Mouse (Mus musculus): ENCODE results near the gene Ntng1. TPM values are rescaled to one million over a fixed set of nuclear protein-coding genes. Genes with fewer than 3 reads are reported as not detected.
"Not testable (repeated sequence)": the region's sequence is repeated elsewhere in the genome, so short reads cannot be mapped to it uniquely, and the experiment has no call there.

The Ntng1 gene
- polyA plus RNA-seq, 1 experiment from 2014 or later, result 48.9 TPM

GRCm38 (mm10) chr3:109803616-109804015 is 340.2 kb downstream of the Ntng1 start:
- Histone ChIP-seq H3K9ac (no peak overlapping the region), H3K27me3 (replicated peaks) (no peaks in the 10 kb centered on the region), H3K4me3 (no peak overlapping the region), H3K36me3 (replicated peaks) (no peaks in the 10 kb centered on the region), H3K9me3 (no peaks in the 10 kb centered on the region), H3K4me1 (no peaks in the 10 kb centered on the region; the same call in 1 of the 2 replicates), H3K27ac (no peak overlapping the region), H3K4me2 (no peak overlapping the region)
- no peak for ATAC-seq (replicated peaks)
- WGBS, result 64% methylated on average over 3 of the region's 3 CpGs

GRCm38 (mm10) chr3:109797354-109797753 is 346.5 kb downstream of the Ntng1 start:
- 56% methylated on average over 11 of the region's 11 CpGs for WGBS
- ATAC-seq (replicated peaks), result peak; percentile 65; the same call in 1 of the 2 replicates
- H3K4me1 ChIP-seq, result no peaks in the 10 kb centered on the region

GRCm38 (mm10) chr3:109783231-109783630 is 360.6 kb downstream of the Ntng1 start:
- Histone ChIP-seq H3K9ac (peak overlapping the region; percentile 54; the same call in 1 of the 2 replicates), H3K4me3 (no peak overlapping the region)

More at GRCm38 (mm10) chr3:109797354-109797753, 346.5 kb downstream of the Ntng1 start:
- H3K9me3 ChIP-seq, result no peaks in the 10 kb centered on the region
- H3K27me3 ChIP-seq (replicated peaks), result no peaks in the 10 kb centered on the region
- no peaks in the 10 kb centered on the region for H3K36me3 ChIP-seq (replicated peaks)
- H3K4me3 ChIP-seq, result no peak overlapping the region
- no peak overlapping the region for H3K27ac ChIP-seq
- no peak overlapping the region for H3K9ac ChIP-seq
- no peak overlapping the region for H3K4me2 ChIP-seq

GRCm38 (mm10) chr3:109782289-109782951 is 361.4 kb downstream of the Ntng1 start:
- H3K9ac ChIP-seq, result peak overlapping the region; percentile 54
- H3K4me1 ChIP-seq, result peaks cover 17% of the 10 kb centered on the region
- peak overlapping the region; percentile 37 for H3K4me3 ChIP-seq
- ATAC-seq (replicated peaks), result peak; percentile 92
- H3K27me3 ChIP-seq (replicated peaks), result no peaks in the 10 kb centered on the region
- H3K27ac ChIP-seq, result peak overlapping the region; percentile 88
- no peaks in the 10 kb centered on the region for H3K36me3 ChIP-seq (replicated peaks)
- 1% methylated on average over 27 of the region's 27 CpGs for WGBS
- peak overlapping the region; percentile 66 for H3K4me2 ChIP-seq
- no peaks in the 10 kb centered on the region for H3K9me3 ChIP-seq

More at GRCm38 (mm10) chr3:109783231-109783630, 360.6 kb downstream of the Ntng1 start:
- H3K4me2 ChIP-seq, result peak overlapping the region; percentile 66
- H3K9me3 ChIP-seq, result no peaks in the 10 kb centered on the region
- WGBS, result 36% methylated on average over 5 of the region's 5 CpGs
- H3K36me3 ChIP-seq (replicated peaks), result no peaks in the 10 kb centered on the region
- H3K27ac ChIP-seq, result peak overlapping the region; percentile 88
- peaks cover 17% of the 10 kb centered on the region for H3K4me1 ChIP-seq
- no peaks in the 10 kb centered on the region for H3K27me3 ChIP-seq (replicated peaks)
- ATAC-seq (replicated peaks), result no peak

- peak overlapping the region; percentile 88 for H3K27ac ChIP-seq
- no peaks in the 10 kb centered on the region for H3K27me3 ChIP-seq (replicated peaks)
- peak overlapping the region; percentile 37; the same call in 1 of the 2 replicates for H3K4me3 ChIP-seq
- peak; percentile 51; the same call in 1 of the 2 replicates for ATAC-seq (replicated peaks)
- WGBS, result 60% methylated on average over 7 of the region's 7 CpGs
- H3K4me2 ChIP-seq, result peak overlapping the region; percentile 66
- no peaks in the 10 kb centered on the region for H3K9me3 ChIP-seq
- peaks cover 17% of the 10 kb centered on the region for H3K4me1 ChIP-seq
- H3K36me3 ChIP-seq (replicated peaks), result no peaks in the 10 kb centered on the region
- no peak overlapping the region for H3K9ac ChIP-seq
These were observed 361.9 kb downstream of the Ntng1 start for GRCm38 (mm10) chr3:109781917-109782288.

GRCm38 (mm10) chr3:109775200-109775599 is 368.6 kb downstream of the Ntng1 start:
- Histone ChIP-seq H3K9ac (no peak overlapping the region), H3K4me2 (no peak overlapping the region), H3K4me3 (no peak overlapping the region), H3K27ac (no peak overlapping the region), H3K27me3 (replicated peaks) (no peaks in the 10 kb centered on the region), H3K4me1 (no peaks in the 10 kb centered on the region; the same call in 1 of the 2 replicates), H3K9me3 (no peaks in the 10 kb centered on the region), H3K36me3 (replicated peaks) (no peaks in the 10 kb centered on the region)
- no peak for ATAC-seq (replicated peaks)
- 81% methylated on average over 2 of the region's 2 CpGs for WGBS

- H3K9ac ChIP-seq, result no peak overlapping the region
- 91% methylated on average over 14 of the region's 14 CpGs for WGBS
- no peaks in the 10 kb centered on the region; the same call in 1 of the 2 replicates for H3K4me1 ChIP-seq
- no peak overlapping the region for H3K4me3 ChIP-seq
- H3K27me3 ChIP-seq (replicated peaks), result no peaks in the 10 kb centered on the region
- H3K4me2 ChIP-seq, result no peak overlapping the region
- H3K36me3 ChIP-seq (replicated peaks), result no peaks in the 10 kb centered on the region
- H3K9me3 ChIP-seq, result no peaks in the 10 kb centered on the region
- no peak for ATAC-seq (replicated peaks)
- no peak overlapping the region for H3K27ac ChIP-seq
These were observed 371.7 kb downstream of the Ntng1 start for GRCm38 (mm10) chr3:109772120-109772519.

- no peaks in the 10 kb centered on the region for H3K4me1 ChIP-seq
- no peak overlapping the region for H3K4me3 ChIP-seq
- WGBS, result 83% methylated on average over 3 of the region's 3 CpGs
- no peaks in the 10 kb centered on the region for H3K9me3 ChIP-seq
- no peak overlapping the region for H3K4me2 ChIP-seq
- no peak overlapping the region for H3K9ac ChIP-seq
- no peak overlapping the region for H3K27ac ChIP-seq
- H3K27me3 ChIP-seq (replicated peaks), result no peaks in the 10 kb centered on the region
- no peaks in the 10 kb centered on the region for H3K36me3 ChIP-seq (replicated peaks)
- ATAC-seq (replicated peaks), result no peak
These were observed 376.9 kb downstream of the Ntng1 start for GRCm38 (mm10) chr3:109766939-109767338.

- WGBS, result 77% methylated on average over 2 of the region's 2 CpGs
- Histone ChIP-seq H3K4me2 (no peak overlapping the region), H3K4me3 (no peak overlapping the region), H3K27ac (no peak overlapping the region), H3K27me3 (replicated peaks) (no peaks in the 10 kb centered on the region), H3K4me1 (no peaks in the 10 kb centered on the region), H3K36me3 (replicated peaks) (no peaks in the 10 kb centered on the region), H3K9ac (no peak overlapping the region), H3K9me3 (no peaks in the 10 kb centered on the region)
- ATAC-seq (replicated peaks), result no peak
These were observed 378.2 kb downstream of the Ntng1 start for GRCm38 (mm10) chr3:109765608-109766007.

- WGBS, result 74% methylated on average over 4 of the region's 4 CpGs
- H3K9me3 ChIP-seq, result no peaks in the 10 kb centered on the region
- H3K27ac ChIP-seq, result no peak overlapping the region
- H3K27me3 ChIP-seq (replicated peaks), result no peaks in the 10 kb centered on the region
- ATAC-seq (replicated peaks), result no peak
- no peaks in the 10 kb centered on the region for H3K36me3 ChIP-seq (replicated peaks)
- no peak overlapping the region for H3K9ac ChIP-seq
- no peak overlapping the region for H3K4me3 ChIP-seq
- H3K4me1 ChIP-seq, result no peaks in the 10 kb centered on the region
- H3K4me2 ChIP-seq, result no peak overlapping the region
These were observed 378.7 kb downstream of the Ntng1 start for GRCm38 (mm10) chr3:109765141-109765540.

- WGBS, result 76% methylated on average over 2 of the region's 2 CpGs
- no peaks in the 10 kb centered on the region for H3K9me3 ChIP-seq
- H3K4me1 ChIP-seq, result no peaks in the 10 kb centered on the region
- H3K36me3 ChIP-seq (replicated peaks), result no peaks in the 10 kb centered on the region
- H3K27me3 ChIP-seq (replicated peaks), result no peaks in the 10 kb centered on the region
- ATAC-seq (replicated peaks), result no peak
- H3K9ac ChIP-seq, result no peak overlapping the region
- H3K27ac ChIP-seq, result no peak overlapping the region
- H3K4me3 ChIP-seq, result no peak overlapping the region
- H3K4me2 ChIP-seq, result no peak overlapping the region
These were observed 387.4 kb downstream of the Ntng1 start for GRCm38 (mm10) chr3:109756426-109756825.

GRCm38 (mm10) chr3:109747593-109747992 is 396.2 kb downstream of the Ntng1 start:
- H3K27me3 ChIP-seq (replicated peaks); H3K36me3 ChIP-seq (replicated peaks); H3K4me1 ChIP-seq; H3K4me3 ChIP-seq; H3K4me2 ChIP-seq; H3K9ac ChIP-seq; H3K27ac ChIP-seq; ATAC-seq (replicated peaks); H3K9me3 ChIP-seq: not testable (repeated sequence)
- 66% methylated on average over 3 of the region's 3 CpGs for WGBS

Data from midbrain, embryonic 15.5 days (tissue).